Mouse (Mus musculus) midbrain, embryonic 14.5 days (tissue): ENCODE measurements at regions not wholly inside any gene's neighbourhood (a gene's known extent, or its start where the extent isn't known, plus 50 kb on each side); places are given as distances from the start of the nearest gene placed in this dataset.
A peak's percentile ranks its signal among the peaks of the same experiment; 100 is the strongest.

Experiments
- ATAC-seq: fragments of 200-750 bp; cut with Nextera tagmentation; 2 replicates; pipeline ENCODE4 v1.8.0; 2017; ENCODE audit warnings: moderate number of reproducible peaks, moderate library complexity; ENCODE audit not compliant: low FRiP score, low TSS enrichment
- DNase-seq: peaks from one replicate; pipeline ENCODE4 v3.0.0-alpha.2; 2015
- H3K27ac ChIP-seq: fragments of 300-500 bp; sonication (generic); replicated peaks from 2 replicates; pipeline ENCODE4 v1.5.1; 2014; ENCODE audit warnings: mild to moderate bottlenecking, low read depth, low read length, moderate library complexity
- H3K27me3 ChIP-seq: fragments of 300-500 bp; sonication (generic); 2 replicates; pipeline ENCODE4 v1.6.1; 2014; ENCODE audit warnings: low read length, control low read depth, mixed read lengths; ENCODE audit not compliant: control insufficient read depth, insufficient read depth
- H3K36me3 ChIP-seq: fragments of 300-500 bp; sonication (generic); 2 replicates; pipeline ENCODE4 v1.6.1; 2014; ENCODE audit warnings: low read length, control low read depth; ENCODE audit not compliant: control insufficient read depth, insufficient read depth
- H3K4me1 ChIP-seq: fragments of 300-500 bp; sonication (generic); 2 replicates; pipeline ENCODE4 v1.6.1; 2014; ENCODE audit warnings: mild to moderate bottlenecking, antibody characterized with exemption, low read length, control low read depth; ENCODE audit not compliant: control insufficient read depth, insufficient read depth
- H3K4me2 ChIP-seq: fragments of 300-500 bp; sonication (generic); 2 replicates; pipeline ENCODE4 v1.6.1; 2014; ENCODE audit warnings: mild to moderate bottlenecking, low read length, moderate library complexity
- H3K4me3 ChIP-seq: fragments of 300-500 bp; sonication (generic); replicated peaks from 2 replicates; pipeline ENCODE4 v1.5.1; 2014; ENCODE audit warnings: low read depth, low read length
- H3K9ac ChIP-seq: fragments of 300-500 bp; sonication (generic); replicated peaks from 2 replicates; pipeline ENCODE4 v1.6.1; 2014; ENCODE audit warnings: mild to moderate bottlenecking, low read length, moderate library complexity
- H3K9me3 ChIP-seq: fragments of 300-500 bp; sonication (generic); 2 replicates; pipeline ENCODE4 v1.6.1; 2016; ENCODE audit warnings: low read length, control low read depth, mixed read lengths; ENCODE audit not compliant: control insufficient read depth
- WGBS: fragments of 180-500 bp; shearing (Covaris S2); extraction: QIAGEN DNeasy Blood & Tissue Kit; methylation state at CpG from one replicate; pipeline ENCODE4 v1.1.7; 2014; 5-methylcytosine and 5-hydroxymethylcytosine counted together

GRCm38 (mm10) chrX:11752973-11753590 lies 407.1 kb downstream of the Bcor start:
- no peak overlapping the region for H3K27ac ChIP-seq
- WGBS = 35% methylated on average over 13 of the region's 13 CpGs

DNA sequence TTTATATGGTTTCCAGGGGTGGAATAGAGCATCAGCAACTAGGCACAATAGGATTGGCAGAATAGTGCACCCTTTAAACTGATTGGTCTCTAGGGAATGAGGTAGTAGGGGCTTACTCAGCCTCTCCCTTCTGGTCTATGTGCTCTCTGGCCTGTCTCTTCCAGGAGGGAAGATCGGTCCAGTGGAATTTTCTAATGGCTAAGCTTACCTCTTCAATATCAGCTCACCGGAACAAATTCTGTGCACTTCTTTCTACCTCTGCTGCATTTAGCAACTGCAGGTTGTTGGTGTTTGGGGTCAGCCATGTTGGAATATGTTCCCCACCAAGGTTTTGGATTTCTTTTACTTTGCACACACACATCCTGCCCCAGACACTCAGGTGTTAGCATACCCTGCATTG lies 405.1 kb downstream of the Bcor start:
- WGBS = 98% methylated on average over 2 of the region's 2 CpGs
- ATAC-seq (no peak), DNase-seq (no peak)
- Histone ChIP-seq H3K4me1 (no peaks in the 10 kb centered on the region), H3K9me3 (no peaks in the 10 kb centered on the region), H3K27me3 (no peaks in the 10 kb centered on the region), H3K36me3 (no peaks in the 10 kb centered on the region), H3K9ac (no peak overlapping the region), H3K4me3 (no peak overlapping the region), H3K4me2 (no peak overlapping the region), H3K27ac (no peak overlapping the region)

More at GRCm38 (mm10) chrX:11752973-11753590, 407.1 kb downstream of the Bcor start:
- Histone ChIP-seq H3K27me3 (no peaks in the 10 kb centered on the region), H3K4me2 (no peak overlapping the region), H3K9ac (no peak overlapping the region), H3K4me1 (no peaks in the 10 kb centered on the region), H3K9me3 (no peaks in the 10 kb centered on the region), H3K36me3 (no peaks in the 10 kb centered on the region), H3K4me3 (no peak overlapping the region)
- DNase-seq (peak; percentile 40), ATAC-seq (no peak)

GRCm38 (mm10) chrX:11763351-11764082 lies 396.6 kb downstream of the Bcor start:
- Histone ChIP-seq H3K4me3 (no peak overlapping the region), H3K4me2 (no peak overlapping the region), H3K36me3 (no peaks in the 10 kb centered on the region), H3K27ac (peak overlapping the region; percentile 57; the same call in 1 of the 2 replicates), H3K9me3 (no peaks in the 10 kb centered on the region), H3K9ac (no peak overlapping the region), H3K27me3 (no peaks in the 10 kb centered on the region), H3K4me1 (no peaks in the 10 kb centered on the region)
- DNase-seq (peak; percentile 24), ATAC-seq (no peak)
- 62% methylated on average over 17 of the region's 17 CpGs for WGBS

- H3K9ac ChIP-seq = no peak overlapping the region
- no peak overlapping the region for H3K4me3 ChIP-seq
- WGBS = 67% methylated on average over 6 of the region's 6 CpGs
- H3K9me3 ChIP-seq = no peaks in the 10 kb centered on the region
- no peaks in the 10 kb centered on the region for H3K36me3 ChIP-seq
- DNase-seq = no peak
- no peaks in the 10 kb centered on the region for H3K4me1 ChIP-seq
- no peak for ATAC-seq
- H3K27me3 ChIP-seq = no peaks in the 10 kb centered on the region
- no peak overlapping the region for H3K4me2 ChIP-seq
- H3K27ac ChIP-seq = no peak overlapping the region
These were observed 383.8 kb downstream of the Bcor start for GRCm38 (mm10) chrX:11776236-11776899.

- Histone ChIP-seq H3K27me3 (no peaks in the 10 kb centered on the region), H3K4me3 (no peak overlapping the region), H3K27ac (no peak overlapping the region), H3K9ac (no peak overlapping the region), H3K9me3 (no peaks in the 10 kb centered on the region), H3K36me3 (no peaks in the 10 kb centered on the region), H3K4me2 (no peak overlapping the region), H3K4me1 (no peaks in the 10 kb centered on the region)
- DNase-seq (no peak), ATAC-seq (no peak)
- 70% methylated on average over 6 of the region's 6 CpGs for WGBS
These were observed 365.1 kb downstream of the Bcor start for GRCm38 (mm10) chrX:11795010-11795409.

DNA sequence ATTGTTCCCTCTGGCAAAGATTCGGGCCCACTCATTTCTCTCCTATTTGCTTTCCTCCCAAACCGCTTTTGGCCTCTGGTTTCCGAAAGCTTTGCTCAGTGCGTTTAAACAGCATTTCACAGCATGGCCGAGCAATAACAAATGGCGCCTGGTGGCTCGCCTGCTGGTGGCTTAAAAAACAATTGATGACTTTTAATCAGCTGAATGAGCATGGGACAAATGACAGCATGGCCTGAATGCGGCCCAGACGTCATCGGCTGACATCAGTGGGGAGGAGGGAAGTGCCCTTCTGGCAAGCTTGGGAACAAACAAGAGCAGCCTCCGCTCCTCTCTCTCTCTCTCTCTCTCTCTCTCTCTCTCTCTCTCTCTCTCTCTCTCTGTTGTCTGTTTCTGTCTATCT lies 362.3 kb downstream of the Bcor start:
- no peaks in the 10 kb centered on the region for H3K36me3 ChIP-seq
- WGBS = 16% methylated on average over 11 of the region's 11 CpGs
- H3K4me1 ChIP-seq = no peaks in the 10 kb centered on the region
- H3K27me3 ChIP-seq = no peaks in the 10 kb centered on the region
- H3K9me3 ChIP-seq = no peaks in the 10 kb centered on the region
- no peak overlapping the region for H3K4me3 ChIP-seq
- DNase-seq (peak; percentile 68), ATAC-seq (0 out of 2 replicates have a peak, but pooled peaks have one; percentile 63)
- H3K4me2 ChIP-seq = 0 out of 2 replicates have a peak overlapping the region, but pooled peaks have one; percentile 6
- no peak overlapping the region; the same call in 1 of the 2 replicates for H3K27ac ChIP-seq
- no peak overlapping the region for H3K9ac ChIP-seq

DNA sequence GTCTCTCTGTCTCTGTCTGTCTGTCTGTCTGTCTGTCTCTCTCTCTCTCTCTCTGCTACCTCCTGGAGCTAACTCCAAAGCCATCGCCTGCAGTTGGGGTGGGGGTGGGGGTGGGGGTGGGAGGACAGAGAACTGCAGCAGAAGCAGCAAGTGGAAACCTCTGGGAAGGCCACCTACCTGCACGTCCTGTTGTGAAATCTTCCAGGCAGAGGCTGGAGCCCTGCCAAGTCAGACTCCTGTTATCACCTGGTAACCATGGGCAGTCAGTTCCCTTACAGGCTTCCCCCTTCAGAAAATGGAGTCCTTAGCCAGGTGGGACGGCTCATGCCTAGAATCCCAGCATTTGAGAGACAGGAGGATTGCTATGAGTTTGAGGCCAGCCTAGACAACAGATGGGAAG lies 361.8 kb downstream of the Bcor start:
- WGBS = 22% methylated on average over 3 of the region's 3 CpGs
- DNase-seq (no peak), ATAC-seq (no peak)
- Histone ChIP-seq H3K27me3 (no peaks in the 10 kb centered on the region), H3K9ac (no peak overlapping the region), H3K27ac (no peak overlapping the region; the same call in 1 of the 2 replicates), H3K4me3 (no peak overlapping the region), H3K4me2 (no peak overlapping the region), H3K36me3 (no peaks in the 10 kb centered on the region), H3K9me3 (no peaks in the 10 kb centered on the region), H3K4me1 (peaks cover 4% of the 10 kb centered on the region; the same call in 1 of the 2 replicates)

DNA sequence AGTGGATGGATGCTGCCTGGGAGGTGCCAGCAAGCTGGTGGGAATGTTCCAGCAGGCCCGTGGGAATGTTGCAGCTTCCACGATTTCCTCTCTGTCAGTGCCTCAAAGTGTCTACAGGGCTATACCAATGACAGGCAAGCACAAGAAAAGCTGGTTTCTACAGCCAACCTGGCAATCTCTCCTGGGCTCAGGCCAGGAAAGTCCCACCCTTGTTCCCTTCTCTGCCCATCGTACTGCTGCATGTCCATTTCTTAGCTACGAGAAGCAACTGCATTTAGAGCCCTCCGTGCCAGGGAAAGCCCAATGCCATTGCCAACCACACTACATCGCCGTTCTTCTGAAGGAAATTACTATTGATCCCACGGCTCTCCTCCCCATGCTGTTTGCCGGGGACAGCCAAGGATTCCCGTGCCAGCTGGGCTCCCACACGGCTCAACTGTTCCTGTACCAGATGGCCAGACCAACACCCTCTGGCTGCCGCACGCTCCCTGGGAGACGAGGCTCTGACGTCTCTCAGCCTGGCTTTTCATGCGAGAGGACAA lies 359.7 kb downstream of the Bcor start:
- ATAC-seq (no peak), DNase-seq (peak; percentile 41)
- H3K9ac ChIP-seq = no peak overlapping the region
- H3K9me3 ChIP-seq = no peaks in the 10 kb centered on the region
- H3K27me3 ChIP-seq = no peaks in the 10 kb centered on the region
- H3K36me3 ChIP-seq = no peaks in the 10 kb centered on the region
- H3K4me1 ChIP-seq = peaks cover 7% of the 10 kb centered on the region; the same call in 1 of the 2 replicates
- 53% methylated on average over 16 of the region's 16 CpGs for WGBS
- no peak overlapping the region for H3K4me3 ChIP-seq
- no peak overlapping the region for H3K27ac ChIP-seq
- no peak overlapping the region for H3K4me2 ChIP-seq
